In the genomic region with DNA sequence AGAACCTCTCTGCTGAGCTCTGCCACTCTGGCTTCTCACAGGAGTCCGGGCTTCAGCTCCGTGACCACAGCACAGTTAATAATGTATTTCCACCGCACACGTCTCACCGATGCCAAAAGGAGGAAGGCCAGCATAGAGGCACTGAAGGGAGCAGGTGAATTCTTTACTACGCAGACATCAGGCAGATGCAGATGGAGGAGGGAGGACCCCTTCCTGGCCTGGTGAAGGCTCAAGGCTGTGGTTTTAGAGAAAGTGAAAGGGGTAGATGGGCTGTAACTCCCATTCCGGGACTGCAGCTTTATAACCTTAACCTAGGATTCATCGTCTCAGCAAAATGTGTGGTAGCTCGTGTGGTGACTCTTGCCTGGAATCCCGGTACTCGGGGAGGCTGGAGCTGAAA, we compare ENCODE assay signal across 17 mouse cellular contexts. TPM values are rescaled to one million over a fixed set of nuclear protein-coding genes. Genes with fewer than 3 reads are reported as not detected.
DNase-seq lines count a peak whose midpoint lies in the region; ATAC-seq lines count a peak whose summit lies in the region.
"Had no signal": no experiment of that assay in that cellular context is flagged by ENCODE, and none has a peak within 500 bp of the region (broad histone marks: within the 10 kb centered on the region; RNA-seq: fewer than 3 reads in every experiment).

No protein-coding gene starts in this region.

- ATAC-seq in hindbrain, embryonic 14.5 days (ENCODE audit: low FRiP score) = no peak
- ATAC-seq in hindbrain, embryonic 12.5 days (ENCODE audit: low FRiP score) = no peak
- peak; percentile 28 for ATAC-seq in granulocyte monocyte progenitor cell, adult 5-6 weeks (replicated peaks; ENCODE audit: poor library complexity, severe bottlenecking)
- ATAC-seq in midbrain, embryonic 14.5 days (ENCODE audit: low FRiP score, low TSS enrichment) = no peak
- ATAC-seq: forebrain, embryonic 16.5 days; intestine, embryonic 15.5 days had no signal

- no peak for DNase-seq in hindbrain, embryonic 14.5 days (ENCODE audit: low spot score)
- peak; percentile 52 for DNase-seq in CD4-positive helper T cell, adult 2 months (ENCODE audit: low read depth, low spot score)
- DNase-seq in midbrain, embryonic 14.5 days = no peak
- DNase-seq in cerebellum, adult 18-20 months = no peak
- no peak for DNase-seq in kidney, adult 8-10 months
- DNase-seq: cerebellum, postnatal 36 days; gastrocnemius, postnatal 25 days; kidney, postnatal 10 days; layer of hippocampus, postnatal 36 days; right cerebral cortex, postnatal 25 days had no signal

- H3K9me3 ChIP-seq in hindbrain, embryonic 14.5 days (ENCODE audit: control insufficient read depth, low read length) = no peaks in the 10 kb centered on the region
- no peaks in the 10 kb centered on the region for H3K9me3 ChIP-seq in hindbrain, embryonic 12.5 days (replicated peaks)
- no peaks in the 10 kb centered on the region for H3K9me3 ChIP-seq in midbrain, embryonic 14.5 days (ENCODE audit: control insufficient read depth, low read length)
- H3K9me3 ChIP-seq: embryonic facial prominence, embryonic 15.5 days; intestine, embryonic 15.5 days; lung, embryonic 15.5 days had no signal

- no peaks in the 10 kb centered on the region for H3K27me3 ChIP-seq in hindbrain, embryonic 14.5 days (ENCODE audit: control insufficient read depth, insufficient read depth, low read length)
- no peaks in the 10 kb centered on the region for H3K27me3 ChIP-seq in hindbrain, embryonic 12.5 days
- H3K27me3 ChIP-seq in midbrain, embryonic 14.5 days (ENCODE audit: control insufficient read depth, insufficient read depth, low read length) = no peaks in the 10 kb centered on the region
- H3K27me3 ChIP-seq: embryonic facial prominence, embryonic 15.5 days; intestine, embryonic 15.5 days; lung, embryonic 15.5 days had no signal

- 0 out of 2 replicates have a peak overlapping the region, but pooled peaks have one; percentile 4 for H3K9ac ChIP-seq in hindbrain, embryonic 14.5 days
- H3K9ac ChIP-seq in hindbrain, embryonic 12.5 days = no peak overlapping the region
- H3K9ac ChIP-seq in midbrain, embryonic 14.5 days (replicated peaks; ENCODE audit: low read length) = no peak overlapping the region
- H3K9ac ChIP-seq: embryonic facial prominence, embryonic 15.5 days; intestine, embryonic 15.5 days; lung, embryonic 15.5 days had no signal

- peak overlapping the region; percentile 12; the same call in 1 of the 2 replicates for H3K27ac ChIP-seq in hindbrain, embryonic 14.5 days
- H3K27ac ChIP-seq in hindbrain, embryonic 12.5 days = no peak overlapping the region
- H3K27ac ChIP-seq in midbrain, embryonic 14.5 days (replicated peaks; ENCODE audit: low read depth, low read length) = 0 out of 2 replicates have a peak overlapping the region, but pooled peaks have one; percentile 55
- H3K27ac ChIP-seq: embryonic facial prominence, embryonic 15.5 days; intestine, embryonic 15.5 days; lung, embryonic 15.5 days had no signal

- H3K36me3 ChIP-seq in hindbrain, embryonic 14.5 days (replicated peaks; ENCODE audit: control insufficient read depth, insufficient read depth) = no peaks in the 10 kb centered on the region
- H3K36me3 ChIP-seq in hindbrain, embryonic 12.5 days = no peaks in the 10 kb centered on the region
- 0 out of 2 replicates have a peak, but pooled peaks cover 2% of the 10 kb centered on the region for H3K36me3 ChIP-seq in midbrain, embryonic 14.5 days (ENCODE audit: control insufficient read depth, insufficient read depth, low read length)
- H3K36me3 ChIP-seq: embryonic facial prominence, embryonic 15.5 days; intestine, embryonic 15.5 days; lung, embryonic 15.5 days had no signal

- H3K4me3 ChIP-seq in hindbrain, embryonic 14.5 days (replicated peaks; ENCODE audit: low read length) = no peak overlapping the region
- no peak overlapping the region for H3K4me3 ChIP-seq in hindbrain, embryonic 12.5 days
- no peak overlapping the region for H3K4me3 ChIP-seq in midbrain, embryonic 14.5 days (replicated peaks; ENCODE audit: low read depth, low read length)
- H3K4me3 ChIP-seq: embryonic facial prominence, embryonic 15.5 days; intestine, embryonic 15.5 days; lung, embryonic 15.5 days had no signal

- H3K4me1 ChIP-seq in hindbrain, embryonic 14.5 days (replicated peaks; ENCODE audit: control insufficient read depth, insufficient read depth, low read length) = peaks cover 21% of the 10 kb centered on the region; the same call in 1 of the 2 replicates
- peaks cover 17% of the 10 kb centered on the region for H3K4me1 ChIP-seq in hindbrain, embryonic 12.5 days
- peaks cover 9% of the 10 kb centered on the region for H3K4me1 ChIP-seq in midbrain, embryonic 14.5 days (ENCODE audit: control insufficient read depth, insufficient read depth, low read length)
- H3K4me1 ChIP-seq: embryonic facial prominence, embryonic 15.5 days; intestine, embryonic 15.5 days had no signal

- WGBS in hindbrain, embryonic 14.5 days = 69% methylated on average over 11 of the region's 11 CpGs
- 77% methylated on average over 11 of the region's 11 CpGs for WGBS in hindbrain, embryonic 12.5 days
- 72% methylated on average over 11 of the region's 11 CpGs for WGBS in midbrain, embryonic 14.5 days

- H3K4me2 ChIP-seq in hindbrain, embryonic 14.5 days (replicated peaks) = no peak overlapping the region; the same call in 1 of the 2 replicates
- H3K4me2 ChIP-seq in hindbrain, embryonic 12.5 days (replicated peaks) = no peak overlapping the region
- H3K4me2 ChIP-seq in midbrain, embryonic 14.5 days (ENCODE audit: low read length) = no peak overlapping the region
- H3K4me2 ChIP-seq: embryonic facial prominence, embryonic 15.5 days; intestine, embryonic 15.5 days; lung, embryonic 15.5 days had no signal

RNA-seq across cellular contexts. Expression of a gene that starts 13.9 kb away (rescaled TPM):
- polyA plus RNA-seq in hindbrain, embryonic 14.5 days (2014; fragmentation: Nextera tagmentation; extraction: Ambion mirVana) = 6.1 and 7.1 TPM in 2 replicates
- polyA plus RNA-seq in hindbrain, embryonic 12.5 days (2016; fragmentation: Nextera tagmentation; extraction: Ambion mirVana) = 9.1 TPM in 2 replicates
- not detected in 2 replicates for total RNA-seq in granulocyte monocyte progenitor cell, adult 5-6 weeks (2014; fragmentation: Nextera tagmentation)
- total RNA-seq in granulocyte monocyte progenitor cell, adult 5-6 weeks (2017) = not detected in 2 replicates
- 7.5 and 8.4 TPM in 2 replicates for polyA plus RNA-seq in midbrain, embryonic 14.5 days (2014; fragmentation: Nextera tagmentation; extraction: Ambion mirVana)
- polyA plus RNA-seq: C2C12 had no signal
